Mouse (Mus musculus): Measurements from ENCODE around the gene Cfap157. TPM values are rescaled to one million over a fixed set of nuclear protein-coding genes. Genes with fewer than 3 reads are reported as not detected.

Gene Cfap157
- total RNA-seq (2023), result not detected

GRCm38 (mm10) chr2:32784048-32784681, at the start of gene Cfap157:
TSS of gene Cfap157 (minus strand) at chr2:32784428.

GRCm38 (mm10) chr2:32775359-32776074, 8.7 kb downstream of the Cfap157 start, which contains the start of the genes Ttc16 and Ptrh1:
TSS of gene Ttc16 (minus strand) at chr2:32775633.
TSS of gene Ptrh1 (plus strand) at chr2:32775786.

GRCm38 (mm10) chr2:32757056-32757845, 27.0 kb downstream of the Cfap157 start, which contains the start of gene Tor2a:
TSS of gene Tor2a (plus strand) at chr2:32757234.

GRCm38 (mm10) chr2:32740916-32741272, 43.3 kb downstream of the Cfap157 start, which contains the start of gene 6330409D20Rik:
TSS of gene 6330409D20Rik (minus strand) at chr2:32741016.

Other genes with a start within 250 kb of the Cfap157 start
- 10 to 100 TPM; 18.9 to 19.9 TPM for gene Fam102a, start 249.1 kb downstream of the Cfap157 start, total RNA-seq (2023)
- 10 to 100 TPM; 57.0 to 70.0 TPM for gene Dpm2, start 213.6 kb downstream of the Cfap157 start, total RNA-seq (2023)
- under 1 TPM in 1 of 2 experiments, not detected in 1; 0.45 TPM for gene Pip5kl1, start 209.6 kb downstream of the Cfap157 start, total RNA-seq (2023)
- gene 9430097D07Rik, start 208.7 kb downstream of the Cfap157 start, total RNA-seq (2023), result not detected
- 10 to 100 TPM; 44.7 to 45.7 TPM for gene St6galnac4, start 197.3 kb downstream of the Cfap157 start, total RNA-seq (2023)
- 10 to 100 TPM; 40.6 to 40.8 TPM for gene St6galnac6, start 184.7 kb downstream of the Cfap157 start, total RNA-seq (2023)
- gene Ak1, start 162.7 kb downstream of the Cfap157 start, total RNA-seq (2023), result under 1 TPM; 0.43 to 0.45 TPM
- gene Eng, start 137.8 kb downstream of the Cfap157 start, total RNA-seq (2023), result 10 to 100 TPM; 25.0 to 28.9 TPM
- gene Fpgs, start 80.3 kb downstream of the Cfap157 start, total RNA-seq (2023), result 1 to 10 TPM; 6.6 to 9.1 TPM
- gene Cdk9, start 71.4 kb downstream of the Cfap157 start, total RNA-seq (2023), result 100 to 1,000 TPM; 175 to 202 TPM
- gene Sh2d3c, start 63.4 kb downstream of the Cfap157 start, total RNA-seq (2023), result 100 to 1,000 TPM in 1 of 2 experiments, 10 to 100 TPM in 1; 91.5 to 106 TPM
- not detected for gene 6330409D20Rik, start 43.4 kb downstream of the Cfap157 start, total RNA-seq (2023)
- gene Tor2a, start 27.2 kb downstream of the Cfap157 start, total RNA-seq (2023), result 10 to 100 TPM; 22.6 to 23.5 TPM
- not detected for gene Ttc16, start 8.8 kb downstream of the Cfap157 start, total RNA-seq (2023)
- gene Ptrh1, start 8.6 kb downstream of the Cfap157 start, total RNA-seq (2023), result 1 to 10 TPM; 2.8 to 5.7 TPM
- 1 to 10 TPM; 2.7 to 2.9 TPM for gene Stxbp1, start 62.8 kb upstream of the Cfap157 start, total RNA-seq (2023)
- gene Fam129b, start 91.7 kb upstream of the Cfap157 start, total RNA-seq (2023), result 10 to 100 TPM; 62.1 to 72.3 TPM
- 100 to 1,000 TPM; 198 to 233 TPM for gene Rpl12, start 177.1 kb upstream of the Cfap157 start, total RNA-seq (2023)
- 10 to 100 TPM; 17.5 to 20.1 TPM for gene Lrsam1, start 177.2 kb upstream of the Cfap157 start, total RNA-seq (2023)
- 10 to 100 TPM in 1 of 2 experiments, 1 to 10 TPM in 1; 6.7 to 10.7 TPM for gene Slc2a8, start 197.7 kb upstream of the Cfap157 start, total RNA-seq (2023)